Mouse (Mus musculus) testis, adult 2 months (tissue): ENCODE data around the gene Nf1. TPM values are rescaled to one million over a fixed set of nuclear protein-coding genes. Genes with fewer than 3 reads are reported as not detected.

Source experiments
- H3K27ac ChIP-seq: fragments of 200-500 bp; 2 replicates; pipeline ENCODE4 v1.5.1; 2012; ENCODE audit warnings: low read depth, low read length; ENCODE audit not compliant: control insufficient read depth, insufficient read depth
- H3K27me3 ChIP-seq: fragments of 200-500 bp; 2 replicates; pipeline ENCODE4 v1.6.1; 2012; ENCODE audit warnings: mild to moderate bottlenecking, low read length, moderate library complexity; ENCODE audit not compliant: control insufficient read depth, insufficient read depth
- H3K36me3 ChIP-seq: fragments of 200-500 bp; 2 replicates; pipeline ENCODE4 v1.6.1; 2012; ENCODE audit warnings: mild to moderate bottlenecking, low read length; ENCODE audit not compliant: control insufficient read depth, insufficient read depth
- H3K4me1 ChIP-seq: fragments of 200-500 bp; 2 replicates; pipeline ENCODE4 v1.6.1; 2012; ENCODE audit warnings: low read length; ENCODE audit not compliant: control insufficient read depth, insufficient read depth
- H3K4me3 ChIP-seq: fragments of 200-500 bp; 2 replicates; pipeline ENCODE4 v1.5.1; 2012; ENCODE audit warnings: low read depth, mild to moderate bottlenecking, low read length, moderate library complexity, mixed read lengths; ENCODE audit not compliant: control insufficient read depth
- CTCF ChIP-seq: fragments of 200-500 bp; IDR thresholded peaks from 2 replicates; pipeline ENCODE4 v1.5.1; 2012; ENCODE audit warnings: low read depth, mild to moderate bottlenecking, inconsistent platforms, low read length, moderate library complexity; ENCODE audit not compliant: control insufficient read depth, insufficient read depth, insufficient replicate concordance
- POLR2A ChIP-seq: fragments of 200-500 bp; IDR thresholded peaks from 2 replicates; pipeline ENCODE4 v1.6.1; 2012; ENCODE audit warnings: low read depth, mild to moderate bottlenecking, inconsistent platforms, low read length, moderate library complexity; ENCODE audit not compliant: control insufficient read depth
- polyA plus RNA-seq: library from polyadenylated mRNA; depleted of rRNA; stranded (reverse); fragments of >200 nt; gene quantifications from 2 replicates; pipeline ENCODE4 v1.2.3, GENCODE M21; 2012

Gene Nf1
- polyA plus RNA-seq, 1 experiment: 29.3 TPM

DNA sequence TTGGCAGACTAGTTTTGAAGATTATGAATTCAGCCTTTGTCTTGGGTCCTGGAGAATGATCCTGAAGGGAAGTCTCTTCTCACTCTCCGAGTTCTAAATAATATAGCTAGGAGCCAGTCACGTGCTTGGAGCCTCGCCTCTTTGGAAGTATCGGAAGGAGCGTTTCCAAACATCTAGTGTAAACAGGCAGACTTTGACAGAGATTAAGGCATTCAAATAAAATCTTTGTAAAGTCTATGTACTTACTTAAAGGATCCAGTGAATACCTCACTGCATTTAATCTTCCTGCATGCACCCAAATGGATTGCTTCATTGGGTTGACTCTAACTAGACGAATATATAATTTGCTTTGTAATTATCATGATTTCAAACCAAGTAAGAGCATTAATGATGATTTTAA lies 143.9 kb downstream of the Nf1 start:
- H3K27ac ChIP-seq: no peak overlapping the region
- H3K27me3 ChIP-seq: no peaks in the 10 kb centered on the region
- no peaks in the 10 kb centered on the region for H3K4me1 ChIP-seq
- TF ChIP-seq POLR2A (no peak), CTCF (no peak)
- no peaks in the 10 kb centered on the region; the same call in 1 of the 2 replicates for H3K36me3 ChIP-seq
- no peak overlapping the region for H3K4me3 ChIP-seq

DNA sequence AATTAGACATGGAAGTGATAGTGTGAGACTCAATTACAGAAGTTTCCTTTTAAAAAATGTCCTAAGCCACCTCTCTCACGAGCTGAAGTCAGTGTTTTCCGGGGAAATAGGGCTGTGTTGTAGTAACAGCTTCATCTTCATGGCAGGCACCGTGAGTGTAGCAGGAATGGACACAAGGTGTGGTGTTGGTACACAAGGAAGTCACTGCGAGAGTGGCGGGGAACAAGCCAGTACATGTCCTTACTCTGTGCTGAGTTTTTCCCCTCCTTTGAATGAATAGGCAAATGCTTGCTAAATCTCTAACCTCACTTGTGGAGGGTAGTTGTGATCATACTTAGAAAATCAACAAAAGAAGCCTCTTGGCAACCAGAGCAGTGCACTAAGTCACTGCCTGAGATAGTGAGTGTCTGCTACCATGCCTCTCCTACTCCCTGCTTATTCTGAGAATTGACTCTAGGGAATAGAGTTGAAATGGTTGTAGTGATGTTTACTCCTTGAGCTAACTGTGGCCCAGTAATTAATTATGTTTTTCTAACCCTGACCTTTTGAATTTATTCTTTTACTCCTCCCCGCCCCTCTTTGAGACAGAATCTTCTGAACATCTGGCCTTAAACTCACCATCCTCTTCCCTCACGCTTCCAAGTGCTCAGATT lies 144.5 kb downstream of the Nf1 start:
- no peak for TF ChIP-seq POLR2A
- TF ChIP-seq CTCF: no peak
- Histone ChIP-seq H3K27me3 (no peaks in the 10 kb centered on the region), H3K4me1 (no peaks in the 10 kb centered on the region), H3K27ac (no peak overlapping the region), H3K36me3 (no peaks in the 10 kb centered on the region; the same call in 1 of the 2 replicates), H3K4me3 (no peak overlapping the region)

DNA sequence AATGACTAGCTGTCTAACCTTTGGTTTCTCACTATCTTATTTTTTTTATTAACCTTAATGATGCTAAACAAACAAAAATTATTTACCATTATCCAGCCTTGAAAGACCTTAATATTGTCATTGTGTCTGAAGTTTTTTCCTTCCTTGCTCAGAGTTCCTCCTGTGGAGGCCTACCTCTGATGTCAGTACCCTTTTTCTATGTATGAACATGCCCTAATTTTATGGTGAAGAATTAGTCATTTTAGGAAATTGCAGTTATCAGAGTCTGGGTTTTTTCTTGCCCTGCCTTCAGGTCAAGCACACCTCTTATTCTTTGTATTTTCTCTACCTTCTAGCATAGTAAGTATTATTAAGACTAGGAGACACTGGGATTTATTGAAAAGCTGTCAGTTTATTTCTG lies 145.2 kb downstream of the Nf1 start:
- TF ChIP-seq POLR2A (no peak), CTCF (no peak)
- Histone ChIP-seq H3K27me3 (no peaks in the 10 kb centered on the region), H3K36me3 (no peaks in the 10 kb centered on the region; the same call in 1 of the 2 replicates), H3K4me3 (no peak overlapping the region), H3K27ac (no peak overlapping the region), H3K4me1 (no peaks in the 10 kb centered on the region)

DNA sequence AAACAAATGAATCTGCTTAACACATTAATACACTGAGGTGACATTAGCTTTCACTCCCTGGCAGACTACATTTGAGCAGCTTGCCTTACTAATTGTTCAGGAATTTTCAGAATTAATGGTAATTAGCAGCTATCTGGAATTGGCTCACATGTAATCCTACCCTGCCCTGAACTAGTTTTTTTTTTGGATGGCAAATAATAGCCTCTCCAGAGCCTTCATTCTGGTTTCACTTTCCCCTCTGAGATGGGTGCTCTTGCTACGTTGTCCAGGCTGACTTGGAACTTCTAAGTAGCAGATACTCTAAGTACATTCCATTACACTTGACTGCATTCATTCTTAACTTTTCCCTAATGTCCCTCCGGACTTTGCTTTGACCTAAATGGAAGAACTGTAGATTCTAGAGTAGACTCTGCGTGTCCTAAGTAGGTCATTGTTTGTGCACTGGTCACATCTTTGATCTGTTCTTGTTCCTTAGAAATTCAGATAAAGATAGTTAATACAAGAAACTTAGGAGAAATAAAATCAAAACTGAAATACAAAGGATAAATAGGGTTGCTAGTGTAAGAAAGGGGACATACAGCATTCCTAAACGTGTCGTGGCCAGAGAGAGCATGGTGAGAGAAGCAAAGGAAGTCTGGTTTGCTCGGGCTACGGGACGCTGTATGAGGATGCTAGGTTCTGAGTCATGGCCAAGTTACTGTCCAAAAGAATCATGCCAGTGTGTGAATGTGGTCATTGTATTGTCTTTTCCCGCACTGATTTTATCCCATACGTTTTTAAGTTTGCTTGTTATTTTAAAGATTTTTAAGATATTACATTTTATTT lies 155.7 kb downstream of the Nf1 start:
- no peak overlapping the region for H3K4me3 ChIP-seq
- H3K36me3 ChIP-seq: no peaks in the 10 kb centered on the region
- H3K27me3 ChIP-seq: no peaks in the 10 kb centered on the region
- TF ChIP-seq POLR2A: no peak
- no peak for TF ChIP-seq CTCF
- H3K27ac ChIP-seq: no peak overlapping the region
- H3K4me1 ChIP-seq: no peaks in the 10 kb centered on the region

DNA sequence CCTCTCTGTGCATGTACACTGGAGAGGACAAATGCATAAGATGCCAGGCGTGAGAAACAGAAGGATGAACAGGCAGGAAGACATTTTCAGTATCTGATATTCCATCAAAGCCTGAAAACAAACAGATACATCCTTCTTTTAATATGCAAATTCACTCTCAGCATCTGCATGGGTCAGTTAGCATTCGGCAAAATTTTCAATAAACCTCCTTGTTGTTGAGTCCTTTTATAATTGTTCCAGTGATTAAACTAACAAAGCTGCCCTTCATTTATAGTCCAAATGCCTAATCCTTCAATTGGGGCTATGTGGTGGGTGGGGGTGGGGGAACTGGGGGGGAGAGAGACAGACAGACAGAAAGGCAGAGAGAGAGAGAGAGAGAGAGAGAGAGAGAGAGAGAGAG lies 163.4 kb downstream of the Nf1 start:
- Histone ChIP-seq H3K36me3 (no peaks in the 10 kb centered on the region), H3K27ac (no peak overlapping the region), H3K4me1 (no peaks in the 10 kb centered on the region), H3K4me3 (no peak overlapping the region), H3K27me3 (no peaks in the 10 kb centered on the region)
- no peak for TF ChIP-seq CTCF
- no peak for TF ChIP-seq POLR2A

DNA sequence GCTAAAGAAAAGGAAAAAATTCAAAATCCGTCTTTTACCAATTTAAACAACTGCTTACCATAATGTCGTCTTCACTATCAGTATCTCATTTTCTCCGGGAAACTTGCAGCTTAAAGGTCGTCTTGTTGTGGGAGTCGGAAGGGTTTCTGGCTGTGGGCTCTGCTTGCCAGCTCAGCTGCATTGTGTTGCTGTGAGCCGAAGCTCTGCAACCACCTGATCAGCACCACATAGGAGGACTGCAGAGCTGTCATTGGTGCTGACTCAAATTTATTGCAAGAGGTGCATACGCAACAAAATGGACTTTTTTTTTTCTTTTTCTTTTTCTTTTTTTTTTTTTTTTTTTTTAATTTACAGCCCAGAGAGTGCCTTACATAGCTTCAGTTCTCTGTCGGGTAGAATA lies 164.4 kb downstream of the Nf1 start, which contains the start of gene Omg:
Gene Omg, minus strand, starts transcription at position 240 of the 400 bp plus-strand sequence.
- Histone ChIP-seq H3K36me3 (no peaks in the 10 kb centered on the region), H3K27me3 (no peaks in the 10 kb centered on the region), H3K4me3 (no peak within 1 kb of the TSS), H3K4me1 (no peaks in the 10 kb centered on the region), H3K27ac (no peak within 1 kb of the TSS)
- TF ChIP-seq CTCF (no peak), POLR2A (no peak)

DNA sequence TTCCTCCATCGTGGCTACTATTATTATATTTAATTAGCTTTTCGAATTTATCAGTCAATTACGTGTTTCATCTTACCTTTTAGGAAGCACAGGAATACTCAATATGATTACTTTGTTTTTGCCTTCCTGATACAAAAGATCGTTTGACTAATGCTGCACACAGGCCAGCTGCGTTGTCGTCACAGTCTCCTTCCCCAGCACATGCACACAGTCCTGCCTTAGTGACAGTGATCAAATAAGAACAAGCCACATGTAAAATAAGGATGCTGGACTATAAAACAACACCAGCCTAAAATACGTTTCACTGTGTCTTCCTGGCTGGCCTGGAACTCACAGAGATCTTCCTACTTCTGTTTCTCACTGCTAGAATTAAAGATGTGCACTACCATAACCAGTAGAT lies 165.0 kb downstream of the Nf1 start:
- Histone ChIP-seq H3K4me1 (no peaks in the 10 kb centered on the region), H3K27me3 (no peaks in the 10 kb centered on the region), H3K27ac (no peak overlapping the region), H3K4me3 (no peak overlapping the region), H3K36me3 (no peaks in the 10 kb centered on the region)
- TF ChIP-seq CTCF (no peak), POLR2A (no peak)
